Mouse (Mus musculus) right cerebral cortex, postnatal 10 days (tissue): ENCODE results near the gene Tbc1d14.
A peak's percentile ranks its signal among the peaks of the same experiment; 100 is the strongest.

Source experiments
- DNase-seq, 2 experiments: peaks; one replicate each; pipeline ENCODE4 v3.0.0; 2021; ENCODE audit warnings: low spot score in 2 of 2

The Tbc1d14 gene

GRCm38 (mm10) chr5:36463391-36463790, 129.7 kb downstream of the Tbc1d14 start:
- no peak for DNase-seq

- peak; percentile 66 to 80 for DNase-seq
Measured at GRCm38 (mm10) chr5:36462810-36463209, 130.3 kb downstream of the Tbc1d14 start.

- no peak for DNase-seq
Measured at GRCm38 (mm10) chr5:36461231-36461630, 131.8 kb downstream of the Tbc1d14 start.

- no peak for DNase-seq
Measured at GRCm38 (mm10) chr5:36460712-36461111, 132.4 kb downstream of the Tbc1d14 start.

- no peak for DNase-seq
Measured at GRCm38 (mm10) chr5:36458926-36459325, 134.2 kb downstream of the Tbc1d14 start.

GRCm38 (mm10) chr5:36457706-36458105, 135.4 kb downstream of the Tbc1d14 start:
- no peak for DNase-seq

- DNase-seq: no peak
Measured at GRCm38 (mm10) chr5:36452821-36453220, 140.3 kb downstream of the Tbc1d14 start.

- no peak for DNase-seq
Measured at GRCm38 (mm10) chr5:36451872-36452389, 141.1 kb downstream of the Tbc1d14 start.

GRCm38 (mm10) chr5:36451119-36451518, 142.0 kb downstream of the Tbc1d14 start:
- DNase-seq: no peak

- DNase-seq: no peak
Measured at GRCm38 (mm10) chr5:36449710-36450358, 143.2 kb downstream of the Tbc1d14 start.

GRCm38 (mm10) chr5:36447872-36448271, 145.2 kb downstream of the Tbc1d14 start:
- DNase-seq: no peak

GRCm38 (mm10) chr5:36446166-36446890, 146.7 kb downstream of the Tbc1d14 start:
- no peak for DNase-seq

GRCm38 (mm10) chr5:36445028-36445427, 148.0 kb downstream of the Tbc1d14 start:
- DNase-seq: no peak

GRCm38 (mm10) chr5:36444611-36445010, 148.5 kb downstream of the Tbc1d14 start:
- DNase-seq: no peak

GRCm38 (mm10) chr5:36440741-36441140, 152.3 kb downstream of the Tbc1d14 start:
- no peak for DNase-seq
